Mouse (Mus musculus): Measurements from ENCODE around the gene Gsta2. TPM values are rescaled to one million over a fixed set of nuclear protein-coding genes. Genes with fewer than 3 reads are reported as not detected.

Gene Gsta2
- not detected for total RNA-seq (2023)

DNA sequence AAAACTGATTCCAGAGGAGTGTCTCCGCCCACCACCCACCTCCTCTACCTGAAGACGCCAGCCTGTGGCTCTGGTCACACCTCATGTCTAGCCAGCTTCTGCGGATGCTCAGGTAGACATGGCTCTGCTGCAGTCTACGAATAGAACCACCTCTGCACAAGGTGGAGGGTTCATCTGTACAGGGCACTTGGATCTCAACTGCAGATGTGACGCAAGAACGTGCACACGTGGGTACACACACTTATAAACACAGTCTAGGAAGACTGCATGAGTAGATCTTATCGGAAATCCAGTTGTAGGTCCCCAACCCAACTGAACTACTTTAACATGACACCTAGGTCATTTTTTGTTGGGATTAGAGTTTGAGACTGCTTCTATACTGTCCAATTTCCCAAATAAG lies at the start of gene Gsta2:
Gsta2 (minus strand) TSS at position 178 of the 400 bp plus-strand sequence.

GRCm38 (mm10) chr9:78395630-78396351 lies 40.2 kb upstream of the Gsta2 start, which contains the start of gene Ddx43:
Ddx43 (plus strand) TSS chr9:78395777.

GRCm38 (mm10) chr9:78378113-78378785 lies 22.7 kb upstream of the Gsta2 start, which contains the start of gene Ooep:
Ooep (minus strand) TSS chr9:78378725.

DNA sequence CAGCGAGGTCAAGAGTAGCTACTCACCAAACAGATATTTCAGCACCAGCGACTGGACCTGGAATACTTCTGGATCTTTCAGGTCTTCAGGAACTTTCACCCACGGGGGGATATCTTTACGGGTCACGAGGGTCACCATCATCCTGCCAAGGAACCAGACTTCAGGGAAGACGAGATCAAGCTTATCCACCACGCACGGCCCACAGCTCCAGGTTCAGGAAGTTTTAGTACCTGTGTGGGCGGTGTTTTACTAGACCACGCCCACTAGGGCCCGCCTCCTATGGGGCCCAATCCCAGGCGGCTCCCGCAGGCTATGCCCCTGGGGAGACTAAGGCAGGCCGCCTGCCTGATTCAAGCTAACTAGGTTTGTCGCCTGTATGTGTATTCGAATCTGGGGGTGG lies 12.4 kb upstream of the Gsta2 start, which contains the start of gene Dppa5a:
Dppa5a (minus strand) TSS at position 219 of the 400 bp plus-strand sequence.

DNA sequence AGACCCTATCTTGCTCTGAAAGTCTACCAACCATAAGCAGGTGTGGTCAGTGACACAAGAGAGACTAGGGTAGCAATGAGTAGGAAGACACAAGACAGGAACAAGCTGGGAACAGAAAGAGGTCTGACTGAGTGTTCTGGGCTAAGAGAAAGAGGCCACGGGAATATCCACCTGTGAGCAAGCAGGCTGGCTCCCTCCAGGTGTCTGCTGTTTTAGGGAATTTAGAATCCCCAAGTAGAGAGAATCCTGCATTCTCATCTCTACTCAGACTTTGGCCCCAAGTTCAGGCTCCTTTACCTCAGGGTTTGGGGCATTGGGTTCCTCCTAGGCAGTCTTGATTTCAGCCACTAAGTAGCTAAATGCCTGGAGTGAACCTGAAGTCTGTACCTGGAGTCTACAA lies 28.3 kb downstream of the Gsta2 start, which contains the start of gene Omt2b:
Omt2b (plus strand) TSS at position 301 of the 400 bp plus-strand sequence.

GRCm38 (mm10) chr9:78314696-78315095 lies 40.9 kb downstream of the Gsta2 start, which contains the start of gene Omt2a:
Omt2a (minus strand) TSS chr9:78314796.

DNA sequence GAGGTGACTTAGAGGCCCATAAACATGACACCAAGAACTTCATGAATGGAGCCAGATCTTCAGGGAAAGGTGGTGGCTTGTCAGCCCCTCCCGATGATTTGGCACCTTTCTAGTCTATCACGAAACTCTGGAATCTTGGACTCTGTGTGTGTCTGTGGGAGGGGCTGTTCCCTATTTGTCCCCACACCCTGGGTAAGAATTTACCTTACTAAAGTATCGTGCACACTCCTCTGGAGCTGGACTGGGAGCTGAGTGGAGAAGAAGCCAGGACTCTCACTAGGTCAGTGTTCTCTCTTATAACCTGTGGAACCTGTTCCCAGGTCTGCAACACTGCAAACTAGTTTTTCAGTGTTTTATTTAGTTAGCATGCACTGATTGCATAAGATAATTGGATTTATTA lies 65.9 kb downstream of the Gsta2 start, which contains the start of gene Gm10639:
Gm10639 (plus strand) TSS at position 201 of the 400 bp plus-strand sequence.

Other genes starting within 250 kb of the Gsta2 start
- gene Fbxo9, start 246.7 kb downstream of the Gsta2 start, total RNA-seq (2023), result 10 to 100 TPM; 25.0 to 30.4 TPM
- 10 to 100 TPM in 1 of 2 experiments, 1 to 10 TPM in 1; 6.4 to 10.1 TPM for gene Ick, start 246.6 kb downstream of the Gsta2 start, total RNA-seq (2023)
- 1 to 10 TPM; 2.2 to 4.1 TPM for gene Gsta4, start 173.0 kb downstream of the Gsta2 start, total RNA-seq (2023)
- gene Gsta1, start 125.1 kb downstream of the Gsta2 start, total RNA-seq (2023), result not detected
- gene Gm3776, start 98.7 kb downstream of the Gsta2 start, total RNA-seq (2023), result not detected
- gene Gm10639, start 65.9 kb downstream of the Gsta2 start, total RNA-seq (2023), result not detected
- not detected for gene Omt2a, start 41.0 kb downstream of the Gsta2 start, total RNA-seq (2023)
- not detected for gene Omt2b, start 28.2 kb downstream of the Gsta2 start, total RNA-seq (2023)
- not detected for gene Dppa5a, start 12.4 kb upstream of the Gsta2 start, total RNA-seq (2023)
- gene Ooep, start 22.9 kb upstream of the Gsta2 start, total RNA-seq (2023), result not detected
- not detected for gene Ddx43, start 40.0 kb upstream of the Gsta2 start, total RNA-seq (2023)
- gene Cgas, start 87.4 kb upstream of the Gsta2 start, total RNA-seq (2023), result 1 to 10 TPM; 5.6 to 7.4 TPM
- 10 to 100 TPM; 20.4 to 24.2 TPM for gene Mto1, start 92.4 kb upstream of the Gsta2 start, total RNA-seq (2023)
- not detected for gene Gm17324, start 93.0 kb upstream of the Gsta2 start, total RNA-seq (2023)
- gene Eef1a1, start 133.4 kb upstream of the Gsta2 start, total RNA-seq (2023), result 1,000 to 10,000 TPM; 7,015 to 7,618 TPM
- gene Slc17a5, start 232.3 kb upstream of the Gsta2 start, total RNA-seq (2023), result 10 to 100 TPM; 11.8 to 13.2 TPM